Mouse (Mus musculus) lung, embryonic 14.5 days (tissue): ENCODE results near the gene Gpr63. TPM values are rescaled to one million over a fixed set of nuclear protein-coding genes. Genes with fewer than 3 reads are reported as not detected.

Experiments used
- ATAC-seq: fragments of 200-750 bp; cut with Nextera tagmentation; 2 replicates; pipeline ENCODE4 v1.8.0; 2017; ENCODE audit warnings: mild to moderate bottlenecking, moderate TSS enrichment, moderate library complexity; ENCODE audit not compliant: insufficient read depth
- DNase-seq: peaks from one replicate; pipeline ENCODE4 v3.0.0-alpha.2; 2015
- H3K27ac ChIP-seq: fragments of 300-500 bp; sonication (generic); 2 replicates; pipeline ENCODE4 v1.5.1; 2014; ENCODE audit warnings: low read depth, mild to moderate bottlenecking, moderate library complexity
- H3K27me3 ChIP-seq: fragments of 300-500 bp; sonication (generic); 2 replicates; pipeline ENCODE4 v1.6.1; 2014; ENCODE audit warnings: low read length, control low read depth; ENCODE audit not compliant: insufficient read depth
- H3K36me3 ChIP-seq: fragments of 300-500 bp; sonication (generic); 2 replicates; pipeline ENCODE4 v1.6.1; 2014; ENCODE audit warnings: control low read depth; ENCODE audit not compliant: insufficient read depth
- H3K4me1 ChIP-seq: fragments of 300-500 bp; sonication (generic); 2 replicates; pipeline ENCODE4 v1.6.1; 2014; ENCODE audit warnings: antibody characterized with exemption, control low read depth; ENCODE audit not compliant: insufficient read depth
- H3K4me2 ChIP-seq: fragments of 300-500 bp; sonication (generic); 2 replicates; pipeline ENCODE4 v1.6.1; 2014; ENCODE audit warnings: mild to moderate bottlenecking
- H3K4me3 ChIP-seq: fragments of 300-500 bp; sonication (generic); 2 replicates; pipeline ENCODE4 v1.5.1; 2014; ENCODE audit warnings: low read depth, low read length
- H3K9ac ChIP-seq: fragments of 300-500 bp; sonication (generic); 2 replicates; pipeline ENCODE4 v1.6.1; 2014
- H3K9me3 ChIP-seq: fragments of 300-500 bp; sonication (generic); 2 replicates; pipeline ENCODE4 v1.6.1; 2016; ENCODE audit warnings: low read depth, low read length, control low read depth
- CTCF ChIP-seq: IDR thresholded peaks from 2 replicates; pipeline ENCODE4 v1.5.1; 2016; ENCODE audit warnings: antibody characterized with exemption, low read depth
- WGBS: fragments of 180-500 bp; shearing (Covaris S2); extraction: QIAGEN DNeasy Blood & Tissue Kit; methylation state at CpG from one replicate; pipeline ENCODE4 v1.1.7; 2014; 5-methylcytosine and 5-hydroxymethylcytosine counted together
- polyA plus RNA-seq: library from polyadenylated mRNA; unstranded; fragments of >200 nt; fragmentation: Nextera tagmentation; extraction: Ambion mirVana; gene quantifications from 2 replicates; pipeline ENCODE4 v1.2.1, GENCODE M21; 2014

The Gpr63 gene
- polyA plus RNA-seq: 1.2 and 2.4 TPM in 2 replicates

DNA sequence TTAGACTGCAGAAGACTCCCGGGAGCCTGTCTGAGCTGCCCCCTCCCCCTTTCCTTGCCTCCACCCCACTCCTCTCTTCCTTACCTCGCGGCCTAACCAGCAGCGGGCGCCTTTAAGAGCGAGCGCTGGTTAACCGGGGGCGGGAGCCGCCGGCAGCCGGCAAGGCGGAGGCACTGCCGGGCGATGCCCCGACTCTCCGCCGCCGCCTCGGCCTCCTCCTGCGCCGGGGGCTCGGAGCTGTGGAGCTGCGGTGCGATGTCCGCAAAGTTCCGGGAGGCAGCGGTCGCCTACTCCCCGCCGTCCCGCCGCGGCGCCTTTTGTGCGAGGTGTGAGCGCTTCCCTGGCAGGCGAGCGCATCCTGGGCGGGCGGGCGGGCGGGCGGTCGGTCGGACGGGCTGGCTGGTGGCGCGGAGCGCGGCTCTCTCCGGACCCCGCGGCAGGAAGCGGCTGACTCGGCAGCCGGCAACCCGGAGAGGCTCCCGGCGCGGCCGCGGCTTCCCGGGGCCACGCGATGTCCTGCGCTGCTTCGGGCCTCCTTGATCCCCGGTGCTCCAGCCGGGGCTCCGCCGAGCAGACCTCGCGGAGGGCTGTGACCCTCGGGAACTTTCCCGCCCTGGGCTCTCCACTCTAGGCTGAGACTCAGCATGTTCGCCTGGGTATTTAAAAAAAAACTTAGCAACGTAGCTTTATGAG is at the start of gene Gpr63:
Gene Gpr63, plus strand, starts transcription at position 109 of the 693 bp plus-strand sequence.
- Histone ChIP-seq H3K9me3 (no peaks in the 10 kb centered on the region), H3K4me1 (peaks cover 4% of the 10 kb centered on the region; the same call in 1 of the 2 replicates), H3K4me2 (peak within 1 kb of the TSS; percentile 55), H3K36me3 (no peaks in the 10 kb centered on the region), H3K27me3 (no peaks in the 10 kb centered on the region), H3K9ac (peak within 1 kb of the TSS; percentile 88), H3K27ac (peak within 1 kb of the TSS; percentile 94), H3K4me3 (peak within 1 kb of the TSS; percentile 66)
- TF ChIP-seq CTCF: peak; percentile 30; the same call in 1 of the 2 replicates
- whole genome bisulfite sequencing: under 1% methylated on average over 58 of the region's 78 CpGs
- DNase-seq (peak; percentile 87), ATAC-seq (peak; percentile 97)

DNA sequence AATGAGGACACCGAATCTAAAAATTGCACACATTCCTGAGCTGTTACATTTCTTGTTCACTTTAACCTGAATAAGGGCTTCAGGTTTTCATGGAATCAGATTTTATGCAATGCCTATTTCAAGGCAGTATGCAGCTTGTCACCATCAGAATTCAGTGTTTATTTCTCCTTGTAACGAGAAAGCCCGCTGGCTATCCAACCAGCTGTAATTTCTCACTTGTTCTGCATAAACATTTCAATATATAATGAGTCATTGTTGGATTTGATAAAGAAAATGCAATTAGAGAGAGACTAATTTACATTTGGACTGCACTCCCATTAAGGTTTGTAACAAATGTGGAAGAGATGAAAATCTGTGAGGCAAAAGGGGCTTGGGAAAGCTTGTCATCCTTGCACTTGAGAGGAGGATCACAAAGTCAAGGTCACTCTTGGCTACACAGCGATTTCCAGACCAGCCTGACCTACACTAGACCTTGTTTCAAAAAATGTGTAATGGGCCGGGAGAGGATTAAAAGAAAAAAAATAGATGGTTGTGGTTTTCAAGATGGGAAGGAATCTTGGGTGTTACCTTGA is 46.1 kb upstream of the Gpr63 start:
- WGBS: 40% methylated on average over 5 of the region's 5 CpGs
- no peak for TF ChIP-seq CTCF
- H3K27me3 ChIP-seq: no peaks in the 10 kb centered on the region
- H3K36me3 ChIP-seq: no peaks in the 10 kb centered on the region
- no peak overlapping the region for H3K27ac ChIP-seq
- no peaks in the 10 kb centered on the region for H3K4me1 ChIP-seq
- H3K9me3 ChIP-seq: no peaks in the 10 kb centered on the region
- DNase-seq: peak; percentile 50
- H3K4me2 ChIP-seq: no peak overlapping the region
- no peak for ATAC-seq
- H3K9ac ChIP-seq: no peak overlapping the region
- H3K4me3 ChIP-seq: no peak overlapping the region

DNA sequence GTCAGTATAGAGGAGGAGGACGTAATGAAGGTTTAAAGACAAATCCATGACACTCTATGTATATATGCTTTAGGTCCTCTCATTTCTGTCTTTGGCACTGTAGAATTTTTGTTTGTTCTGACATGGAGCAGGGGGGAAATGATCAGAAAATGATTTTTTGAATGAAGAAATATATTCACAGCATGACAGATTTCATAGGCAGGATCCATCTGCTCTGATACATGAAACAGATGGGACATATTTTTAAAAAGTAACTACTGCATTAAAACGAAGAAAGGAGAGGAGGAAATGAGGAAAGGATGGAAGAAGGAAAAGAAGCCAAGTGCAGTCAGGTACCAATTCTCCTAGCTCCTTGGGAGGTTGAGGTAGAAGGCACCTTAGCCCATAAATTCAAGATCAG is 41.5 kb upstream of the Gpr63 start:
- no peak for ATAC-seq
- H3K4me2 ChIP-seq: no peak overlapping the region
- H3K9me3 ChIP-seq: no peaks in the 10 kb centered on the region
- H3K4me3 ChIP-seq: no peak overlapping the region
- H3K4me1 ChIP-seq: no peaks in the 10 kb centered on the region
- H3K36me3 ChIP-seq: no peaks in the 10 kb centered on the region
- 51% methylated on average over 2 of the region's 2 CpGs for WGBS
- no peak for DNase-seq
- H3K27ac ChIP-seq: no peak overlapping the region
- no peaks in the 10 kb centered on the region for H3K27me3 ChIP-seq
- no peak for TF ChIP-seq CTCF
- no peak overlapping the region for H3K9ac ChIP-seq

DNA sequence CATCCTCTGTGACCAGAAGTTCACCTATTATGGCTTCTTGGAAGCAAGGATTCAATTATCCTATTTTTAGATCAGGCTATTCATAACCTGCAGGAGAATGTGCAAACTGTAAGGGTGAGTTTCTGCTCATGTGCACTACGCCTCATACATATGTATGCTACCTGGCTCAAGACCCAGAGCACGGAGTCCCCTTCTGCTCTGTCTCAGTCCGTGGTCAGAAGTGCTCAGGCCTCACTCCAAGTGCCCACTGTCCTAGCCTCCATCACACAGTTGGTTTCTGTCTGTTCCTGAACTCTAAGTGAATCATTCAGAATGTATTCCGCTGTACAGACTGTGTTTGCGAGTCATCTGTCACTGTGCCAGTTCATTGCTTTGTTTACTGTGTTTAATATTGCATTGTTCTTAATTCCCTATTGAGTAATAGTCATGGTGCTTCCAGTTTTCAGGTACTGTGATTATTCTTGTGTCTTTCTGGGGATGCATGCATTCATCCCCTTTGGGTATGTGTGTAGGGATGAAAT is 37.9 kb upstream of the Gpr63 start:
- Histone ChIP-seq H3K36me3 (no peaks in the 10 kb centered on the region), H3K27me3 (no peaks in the 10 kb centered on the region), H3K4me1 (no peaks in the 10 kb centered on the region), H3K4me3 (no peak overlapping the region), H3K4me2 (no peak overlapping the region), H3K9me3 (no peaks in the 10 kb centered on the region), H3K9ac (no peak overlapping the region), H3K27ac (no peak overlapping the region)
- WGBS: 76% methylated on average over 5 of the region's 5 CpGs
- ATAC-seq (no peak), DNase-seq (no peak)
- TF ChIP-seq CTCF: no peak

DNA sequence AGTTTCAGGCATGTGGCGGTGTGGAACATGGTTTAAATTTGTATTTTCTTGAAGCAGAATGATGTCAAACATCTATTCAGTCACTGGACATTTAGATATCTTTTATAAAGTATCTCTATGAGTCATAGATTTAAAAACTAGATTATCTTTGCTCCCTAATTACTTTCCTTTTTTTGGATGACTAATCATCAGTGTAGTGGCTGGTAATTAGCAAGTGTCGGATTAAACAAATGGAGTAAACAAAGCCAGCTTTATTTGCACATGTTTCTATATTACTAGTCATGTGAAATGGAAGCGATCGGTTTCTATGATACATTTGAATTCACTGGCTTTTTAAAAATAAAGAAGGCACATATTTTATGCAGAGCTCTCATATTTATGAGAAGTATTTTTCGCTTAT is 37.3 kb upstream of the Gpr63 start:
- Histone ChIP-seq H3K27me3 (no peaks in the 10 kb centered on the region), H3K4me1 (no peaks in the 10 kb centered on the region)
- WGBS: 83% methylated on average over 5 of the region's 5 CpGs

DNA sequence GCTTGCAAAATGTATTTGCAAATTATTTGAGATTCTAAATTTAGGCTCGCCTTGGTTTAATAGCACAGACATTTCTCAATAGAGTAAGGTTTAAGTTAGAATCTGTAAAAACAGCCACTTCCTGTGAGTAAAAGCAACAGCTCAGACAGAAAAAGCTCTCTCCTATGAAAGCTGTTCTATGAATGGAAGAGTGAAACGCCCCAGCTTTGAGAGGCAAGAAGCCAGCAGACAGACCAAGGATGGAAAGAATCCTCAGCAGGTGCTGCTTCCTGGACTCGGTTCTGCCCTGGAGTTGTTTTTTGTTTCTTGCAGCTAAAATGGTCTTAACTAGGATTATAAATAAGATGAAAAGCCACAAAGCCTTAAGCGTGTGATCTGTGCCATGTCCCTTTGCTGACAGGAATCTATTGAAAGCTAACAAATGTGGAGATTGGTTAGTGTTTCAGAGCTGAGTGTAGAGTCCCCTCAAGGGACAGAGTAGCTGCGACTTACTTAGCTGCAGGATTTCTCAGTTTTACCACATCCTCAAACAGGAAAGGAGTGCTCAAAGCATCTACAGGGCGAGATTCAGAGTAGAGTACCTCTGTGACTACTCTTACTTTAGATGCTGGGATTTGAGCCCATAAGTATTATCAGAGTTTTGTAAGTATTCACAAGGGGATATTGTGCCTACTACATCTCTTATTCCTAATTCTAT is 23.3 kb upstream of the Gpr63 start:
- Histone ChIP-seq H3K9ac (no peak overlapping the region), H3K27ac (no peak overlapping the region), H3K4me3 (no peak overlapping the region), H3K27me3 (no peaks in the 10 kb centered on the region), H3K4me2 (no peak overlapping the region), H3K4me1 (no peaks in the 10 kb centered on the region), H3K36me3 (no peaks in the 10 kb centered on the region), H3K9me3 (no peaks in the 10 kb centered on the region)
- TF ChIP-seq CTCF: no peak
- no peak for DNase-seq
- no peak for ATAC-seq
- WGBS: 59% methylated on average over 6 of the region's 6 CpGs

More for the DNA sequence above, 37.3 kb upstream of the Gpr63 start:
- ATAC-seq (no peak), DNase-seq (no peak)
- TF ChIP-seq CTCF: no peak
- H3K4me3 ChIP-seq: no peak overlapping the region
- no peaks in the 10 kb centered on the region for H3K9me3 ChIP-seq
- H3K4me2 ChIP-seq: no peak overlapping the region
- H3K36me3 ChIP-seq: no peaks in the 10 kb centered on the region
- no peak overlapping the region for H3K27ac ChIP-seq
- no peak overlapping the region for H3K9ac ChIP-seq

DNA sequence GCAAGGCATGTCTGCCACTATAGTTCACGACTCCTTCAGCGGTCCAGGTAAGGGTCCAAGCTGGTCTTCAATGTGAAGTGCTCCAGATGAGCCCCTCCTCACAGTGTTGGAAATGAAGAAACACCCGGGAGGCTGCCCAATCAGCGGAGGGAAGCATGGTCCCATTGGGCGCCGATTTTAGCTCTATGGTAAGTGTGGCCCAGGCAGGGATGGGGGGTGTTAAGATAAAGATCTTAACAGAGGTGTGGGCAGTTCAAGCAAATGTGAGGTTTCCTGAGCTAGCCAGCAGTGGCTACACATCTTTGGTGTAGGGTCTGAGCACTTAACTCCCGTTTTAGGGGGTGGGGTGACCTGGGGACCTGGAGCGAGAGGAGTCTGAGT is 299 bp upstream of the Gpr63 start:
- TF ChIP-seq CTCF: no peak
- Histone ChIP-seq H3K36me3 (no peaks in the 10 kb centered on the region), H3K4me2 (peak overlapping the region; percentile 55), H3K4me1 (peaks cover 4% of the 10 kb centered on the region; the same call in 1 of the 2 replicates), H3K9ac (peak overlapping the region; percentile 88), H3K27me3 (no peaks in the 10 kb centered on the region), H3K27ac (no peak overlapping the region; the same call in 1 of the 2 replicates), H3K9me3 (no peaks in the 10 kb centered on the region), H3K4me3 (peak overlapping the region; percentile 66)
- ATAC-seq (peak; percentile 71; the same call in 1 of the 2 replicates), DNase-seq (no peak)
- 1% methylated on average over 8 of the region's 8 CpGs for WGBS
